Mouse (Mus musculus): ENCODE measurements around the gene Irgc1. TPM values are rescaled to one million over a fixed set of nuclear protein-coding genes. Genes with fewer than 3 reads are reported as not detected.

Irgc1 gene
- polyA plus RNA-seq, 1 experiment from 2014 or later = not detected

- Histone ChIP-seq H3K4me3 (ENCODE audit: low read depth, low read length) (no peak overlapping the region), H3K27ac (ENCODE audit: low read depth, low read length) (no peak overlapping the region), H3K9ac (ENCODE audit: low read length) (no peak overlapping the region), H3K9me3 (replicated peaks; ENCODE audit: control insufficient read depth, low read length) (no peaks in the 10 kb centered on the region), H3K27me3 (replicated peaks; ENCODE audit: control insufficient read depth, insufficient read depth, low read length) (no peaks in the 10 kb centered on the region), H3K4me2 (ENCODE audit: low read length) (no peak overlapping the region), H3K36me3 (ENCODE audit: control insufficient read depth, insufficient read depth, low read length) (peaks cover 34% of the 10 kb centered on the region; the same call in 1 of the 2 replicates), H3K4me1 (ENCODE audit: control insufficient read depth, insufficient read depth, low read length) (no peaks in the 10 kb centered on the region)
- ATAC-seq (no peak), DNase-seq (ENCODE audit: low spot score) (no peak)
- 78% methylated on average over 8 of the region's 8 CpGs for WGBS
These were observed 29.8 kb downstream of the Irgc1 start for GRCm38 (mm10) chr7:24422251-24422650.

GRCm38 (mm10) chr7:24421648-24422047, 30.4 kb downstream of the Irgc1 start:
- H3K4me2 ChIP-seq (ENCODE audit: low read length) = no peak overlapping the region
- H3K9ac ChIP-seq (ENCODE audit: low read length) = no peak overlapping the region
- DNase-seq (ENCODE audit: low spot score) = no peak
- WGBS = 66% methylated on average over 7 of the region's 7 CpGs
- no peak for ATAC-seq
- peaks cover 40% of the 10 kb centered on the region; the same call in 1 of the 2 replicates for H3K36me3 ChIP-seq (ENCODE audit: control insufficient read depth, insufficient read depth, low read length)
- no peak overlapping the region for H3K4me3 ChIP-seq (ENCODE audit: low read depth, low read length)
- H3K4me1 ChIP-seq (ENCODE audit: control insufficient read depth, insufficient read depth, low read length) = no peaks in the 10 kb centered on the region
- H3K9me3 ChIP-seq (replicated peaks; ENCODE audit: control insufficient read depth, low read length) = no peaks in the 10 kb centered on the region
- no peaks in the 10 kb centered on the region for H3K27me3 ChIP-seq (replicated peaks; ENCODE audit: control insufficient read depth, insufficient read depth, low read length)
- H3K27ac ChIP-seq (ENCODE audit: low read depth, low read length) = no peak overlapping the region

GRCm38 (mm10) chr7:24419579-24419978, 32.5 kb downstream of the Irgc1 start:
- DNase-seq (ENCODE audit: low spot score) = no peak
- Histone ChIP-seq H3K9me3 (replicated peaks; ENCODE audit: control insufficient read depth, low read length) (no peaks in the 10 kb centered on the region), H3K4me1 (ENCODE audit: control insufficient read depth, insufficient read depth, low read length) (no peaks in the 10 kb centered on the region), H3K27me3 (replicated peaks; ENCODE audit: control insufficient read depth, insufficient read depth, low read length) (no peaks in the 10 kb centered on the region), H3K36me3 (ENCODE audit: control insufficient read depth, insufficient read depth, low read length) (peaks cover 43% of the 10 kb centered on the region; the same call in 1 of the 2 replicates), H3K27ac (ENCODE audit: low read depth, low read length) (no peak overlapping the region), H3K4me2 (ENCODE audit: low read length) (no peak overlapping the region), H3K4me3 (ENCODE audit: low read depth, low read length) (no peak overlapping the region), H3K9ac (ENCODE audit: low read length) (no peak overlapping the region)
- 28% methylated on average over 8 of the region's 8 CpGs for WGBS
- no peak for ATAC-seq

GRCm38 (mm10) chr7:24415261-24415660, 36.8 kb downstream of the Irgc1 start:
- Histone ChIP-seq H3K4me3 (ENCODE audit: low read depth, low read length) (no peak overlapping the region), H3K4me2 (ENCODE audit: low read length) (no peak overlapping the region), H3K27ac (ENCODE audit: low read depth, low read length) (no peak overlapping the region), H3K9ac (ENCODE audit: low read length) (no peak overlapping the region), H3K4me1 (ENCODE audit: control insufficient read depth, insufficient read depth, low read length) (no peaks in the 10 kb centered on the region), H3K27me3 (replicated peaks; ENCODE audit: control insufficient read depth, insufficient read depth, low read length) (no peaks in the 10 kb centered on the region), H3K9me3 (replicated peaks; ENCODE audit: control insufficient read depth, low read length) (no peaks in the 10 kb centered on the region), H3K36me3 (ENCODE audit: control insufficient read depth, insufficient read depth, low read length) (peaks cover 14% of the 10 kb centered on the region; the same call in 1 of the 2 replicates)
- no peak for ATAC-seq
- 83% methylated on average over 7 of the region's 7 CpGs for WGBS
- DNase-seq (ENCODE audit: low spot score) = no peak

DNA sequence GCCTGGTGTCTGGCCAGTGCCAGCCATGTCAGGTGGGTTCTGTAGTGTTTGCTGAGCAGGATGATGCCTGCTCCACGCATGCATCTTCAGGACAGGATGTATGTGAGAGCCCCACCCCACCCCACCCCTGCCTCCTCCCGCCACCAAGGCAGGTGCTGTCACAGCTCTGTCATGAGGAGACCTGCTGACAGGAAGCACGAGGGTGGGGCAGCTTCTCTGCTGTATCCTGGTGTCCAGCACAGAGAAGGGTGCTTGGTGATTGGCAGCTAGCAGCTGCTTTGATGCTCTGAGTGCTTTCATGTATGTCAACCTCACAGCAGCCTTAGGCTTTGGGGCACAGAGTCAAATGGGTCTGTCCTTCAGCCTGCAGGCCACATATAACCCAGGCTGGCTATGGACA, 38.5 kb downstream of the Irgc1 start:
- no peaks in the 10 kb centered on the region for H3K27me3 ChIP-seq (replicated peaks; ENCODE audit: control insufficient read depth, insufficient read depth, low read length)
- no peak for DNase-seq (ENCODE audit: low spot score)
- no peaks in the 10 kb centered on the region for H3K9me3 ChIP-seq (replicated peaks; ENCODE audit: control insufficient read depth, low read length)
- H3K36me3 ChIP-seq (ENCODE audit: control insufficient read depth, insufficient read depth, low read length) = peaks cover 14% of the 10 kb centered on the region; the same call in 1 of the 2 replicates
- H3K27ac ChIP-seq (ENCODE audit: low read depth, low read length) = no peak overlapping the region
- no peaks in the 10 kb centered on the region for H3K4me1 ChIP-seq (ENCODE audit: control insufficient read depth, insufficient read depth, low read length)
- H3K4me2 ChIP-seq (ENCODE audit: low read length) = no peak overlapping the region
- no peak for ATAC-seq
- H3K4me3 ChIP-seq (ENCODE audit: low read depth, low read length) = no peak overlapping the region
- WGBS = 87% methylated on average over 3 of the region's 3 CpGs
- no peak overlapping the region for H3K9ac ChIP-seq (ENCODE audit: low read length)

DNA sequence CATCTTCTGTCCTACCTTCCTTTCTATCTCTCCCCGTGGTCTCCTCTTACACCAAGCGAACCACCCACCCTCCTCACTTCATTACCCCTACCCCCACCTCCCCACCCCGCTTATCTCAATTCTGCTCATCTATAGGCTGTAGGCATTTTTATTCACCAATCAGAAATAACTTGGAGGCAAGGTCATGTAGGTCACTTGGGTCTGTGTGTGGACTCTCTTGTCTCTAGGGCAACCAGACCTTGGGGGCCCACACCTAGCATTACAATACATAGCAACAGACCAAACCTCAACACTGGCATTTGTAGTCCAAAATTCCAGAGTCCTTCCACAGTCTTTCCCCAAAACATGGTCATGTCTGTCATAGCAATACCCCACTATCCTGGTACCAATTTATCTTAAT, 41.3 kb downstream of the Irgc1 start:
- no peaks in the 10 kb centered on the region for H3K4me1 ChIP-seq (ENCODE audit: control insufficient read depth, insufficient read depth, low read length)
- no peak overlapping the region for H3K9ac ChIP-seq (ENCODE audit: low read length)
- ATAC-seq (no peak), DNase-seq (ENCODE audit: low spot score) (no peak)
- no peaks in the 10 kb centered on the region for H3K9me3 ChIP-seq (replicated peaks; ENCODE audit: control insufficient read depth, low read length)
- WGBS = 90% methylated on average over 3 of the region's 3 CpGs
- no peaks in the 10 kb centered on the region for H3K27me3 ChIP-seq (replicated peaks; ENCODE audit: control insufficient read depth, insufficient read depth, low read length)
- H3K4me2 ChIP-seq (ENCODE audit: low read length) = no peak overlapping the region
- no peak overlapping the region for H3K4me3 ChIP-seq (ENCODE audit: low read depth, low read length)
- peaks cover 14% of the 10 kb centered on the region for H3K36me3 ChIP-seq (ENCODE audit: control insufficient read depth, insufficient read depth, low read length)
- H3K27ac ChIP-seq (ENCODE audit: low read depth, low read length) = no peak overlapping the region

DNA sequence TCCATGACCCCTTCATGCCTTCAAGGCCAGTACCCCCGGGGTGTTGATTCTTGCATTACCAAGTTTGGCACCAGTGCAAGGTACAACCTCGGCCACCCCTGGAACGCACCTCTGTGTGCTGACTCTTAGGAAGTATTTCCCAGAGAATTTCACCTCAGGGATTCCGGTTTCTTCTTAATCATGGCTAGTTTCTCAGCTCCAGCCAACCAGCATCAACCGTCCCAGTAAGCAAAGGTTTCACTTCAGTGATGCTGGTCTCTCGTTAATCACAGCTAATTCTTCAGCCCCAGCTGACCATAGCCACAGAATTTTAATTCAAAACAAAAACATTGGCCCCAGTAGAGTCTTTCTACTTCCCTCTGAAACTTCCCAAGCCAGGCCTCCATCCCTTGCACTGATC, 42.0 kb downstream of the Irgc1 start:
- Histone ChIP-seq H3K9ac (ENCODE audit: low read length) (no peak overlapping the region), H3K36me3 (ENCODE audit: control insufficient read depth, insufficient read depth, low read length) (peaks cover 21% of the 10 kb centered on the region), H3K4me2 (ENCODE audit: low read length) (no peak overlapping the region), H3K4me3 (ENCODE audit: low read depth, low read length) (no peak overlapping the region), H3K9me3 (replicated peaks; ENCODE audit: control insufficient read depth, low read length) (no peaks in the 10 kb centered on the region), H3K4me1 (ENCODE audit: control insufficient read depth, insufficient read depth, low read length) (no peaks in the 10 kb centered on the region), H3K27me3 (replicated peaks; ENCODE audit: control insufficient read depth, insufficient read depth, low read length) (no peaks in the 10 kb centered on the region), H3K27ac (ENCODE audit: low read depth, low read length) (no peak overlapping the region)
- ATAC-seq = no peak
- 86% methylated on average over 6 of the region's 6 CpGs for WGBS
- DNase-seq (ENCODE audit: low spot score) = no peak

- Histone ChIP-seq H3K36me3 (ENCODE audit: control insufficient read depth, insufficient read depth, low read length) (peaks cover 37% of the 10 kb centered on the region), H3K4me2 (ENCODE audit: low read length) (no peak overlapping the region), H3K4me1 (ENCODE audit: control insufficient read depth, insufficient read depth, low read length) (no peaks in the 10 kb centered on the region), H3K27ac (ENCODE audit: low read depth, low read length) (no peak overlapping the region), H3K9me3 (replicated peaks; ENCODE audit: control insufficient read depth, low read length) (no peaks in the 10 kb centered on the region), H3K9ac (ENCODE audit: low read length) (no peak overlapping the region), H3K4me3 (ENCODE audit: low read depth, low read length) (no peak overlapping the region), H3K27me3 (replicated peaks; ENCODE audit: control insufficient read depth, insufficient read depth, low read length) (no peaks in the 10 kb centered on the region)
- ATAC-seq (no peak), DNase-seq (ENCODE audit: low spot score) (no peak)
- 87% methylated on average over 9 of the region's 9 CpGs for WGBS
These were observed 43.9 kb downstream of the Irgc1 start for GRCm38 (mm10) chr7:24408186-24408585.

- H3K4me3 ChIP-seq (ENCODE audit: low read depth, low read length) = no peak overlapping the region
- peak; percentile 88 for DNase-seq (ENCODE audit: low spot score)
- peak; percentile 43; the same call in 1 of the 2 replicates for ATAC-seq
- no peaks in the 10 kb centered on the region for H3K4me1 ChIP-seq (ENCODE audit: control insufficient read depth, insufficient read depth, low read length)
- H3K9me3 ChIP-seq (replicated peaks; ENCODE audit: control insufficient read depth, low read length) = no peaks in the 10 kb centered on the region
- peaks cover 42% of the 10 kb centered on the region for H3K36me3 ChIP-seq (ENCODE audit: control insufficient read depth, insufficient read depth, low read length)
- H3K27me3 ChIP-seq (replicated peaks; ENCODE audit: control insufficient read depth, insufficient read depth, low read length) = no peaks in the 10 kb centered on the region
- H3K4me2 ChIP-seq (ENCODE audit: low read length) = no peak overlapping the region
- H3K27ac ChIP-seq (ENCODE audit: low read depth, low read length) = no peak overlapping the region
- WGBS = 43% methylated on average over 5 of the region's 5 CpGs
- no peak overlapping the region for H3K9ac ChIP-seq (ENCODE audit: low read length)
These were observed 45.4 kb downstream of the Irgc1 start for GRCm38 (mm10) chr7:24406528-24407344.
